Mouse (Mus musculus) adrenal gland, adult 2 months (tissue): ENCODE data around the gene Nxph3. TPM values are rescaled to one million over a fixed set of nuclear protein-coding genes. Genes with fewer than 3 reads are reported as not detected.
A peak's percentile ranks its signal among the peaks of the same experiment; 100 is the strongest.

Experiments used
- DNase-seq: peaks from one replicate; pipeline ENCODE4 v3.0.0; 2021
- long read RNA-seq: library from polyadenylated mRNA; stranded (forward); transcript quantifications from one replicate; pipeline ENCODE4 v2.0.0, GENCODE M21; 2021
- polyA plus RNA-seq: library from polyadenylated mRNA; depleted of rRNA; stranded (reverse); fragments of >200 nt; gene quantifications from 2 replicates; pipeline ENCODE4 v1.2.3, GENCODE M21; 2012; rRNA removed
- total RNA-seq, 2 experiments: library from RNA; stranded (reverse); gene quantifications; 2 replicates each; pipeline ENCODE4 v1.2.3; 2021

Nxph3 gene
- total RNA-seq, result 1 to 10 TPM; 1.9 to 6.2 TPM
- polyA plus RNA-seq, result 1.6 and 2.6 TPM in 2 replicates
- long read RNA-seq, partial matches to known transcripts, result 0 of 5 reads
- long read RNA-seq, other reads (novel, unspliced or antisense), result 1 of 5 reads

DNA sequence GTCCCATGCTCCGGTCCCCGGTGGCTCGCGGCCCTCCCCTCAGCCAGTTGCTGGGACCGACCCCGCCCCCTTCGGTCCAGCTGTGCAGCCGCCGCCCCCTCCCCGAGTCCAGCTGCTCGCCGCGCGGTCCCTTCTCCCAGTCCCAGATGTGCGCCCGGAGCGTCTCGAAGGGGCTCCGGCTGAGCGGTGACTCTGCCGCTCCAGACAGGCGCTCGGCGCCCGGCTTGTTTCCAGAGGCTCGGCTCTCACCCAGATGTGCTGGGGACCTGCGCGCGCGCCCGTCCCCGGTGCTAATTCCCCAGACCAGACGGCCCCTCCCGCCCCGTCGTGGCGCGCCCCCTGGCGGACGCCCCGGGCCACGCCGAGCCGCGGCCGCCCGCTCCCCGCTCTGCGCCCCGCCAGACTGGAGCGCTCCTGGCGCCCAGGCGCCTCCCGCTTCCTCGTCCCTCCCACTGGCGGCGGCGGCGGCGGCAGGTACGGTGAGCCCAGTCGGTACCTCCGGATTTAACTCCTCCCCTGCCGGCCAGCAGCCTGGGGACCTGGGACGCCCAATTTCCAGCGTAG, at the start of gene Nxph3:
TSS of gene Nxph3 (minus strand) at position 273 of the 564 bp plus-strand sequence.
- DNase-seq, result peak; percentile 92

- DNase-seq, result no peak
Observed at GRCm38 (mm10) chr11:95563849-95564248, 49.5 kb upstream of the Nxph3 start.

- no peak for DNase-seq
Observed at GRCm38 (mm10) chr11:95560773-95561172, 46.4 kb upstream of the Nxph3 start.

DNA sequence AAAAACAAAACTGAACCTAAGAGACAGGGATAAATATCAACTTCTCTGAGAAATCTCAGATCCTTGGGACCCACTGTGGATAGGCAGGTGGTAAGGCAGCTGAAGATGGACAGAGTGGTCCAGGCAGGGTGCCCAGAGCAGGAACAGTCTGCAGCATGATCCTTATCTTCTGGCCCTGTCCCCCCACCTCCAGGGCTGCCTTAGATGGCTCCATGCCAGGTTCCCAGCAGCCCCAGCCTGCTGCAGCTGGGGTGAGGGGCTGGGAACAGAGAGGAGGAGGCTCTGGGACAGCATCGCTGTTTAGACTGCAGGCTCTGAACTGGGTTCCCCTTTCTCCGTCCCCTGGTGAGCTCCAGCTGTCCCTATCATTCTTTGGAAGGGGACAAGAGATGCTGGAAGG, 45.4 kb upstream of the Nxph3 start:
- no peak for DNase-seq

GRCm38 (mm10) chr11:95557719-95558118, 43.3 kb upstream of the Nxph3 start:
- DNase-seq, result no peak

DNA sequence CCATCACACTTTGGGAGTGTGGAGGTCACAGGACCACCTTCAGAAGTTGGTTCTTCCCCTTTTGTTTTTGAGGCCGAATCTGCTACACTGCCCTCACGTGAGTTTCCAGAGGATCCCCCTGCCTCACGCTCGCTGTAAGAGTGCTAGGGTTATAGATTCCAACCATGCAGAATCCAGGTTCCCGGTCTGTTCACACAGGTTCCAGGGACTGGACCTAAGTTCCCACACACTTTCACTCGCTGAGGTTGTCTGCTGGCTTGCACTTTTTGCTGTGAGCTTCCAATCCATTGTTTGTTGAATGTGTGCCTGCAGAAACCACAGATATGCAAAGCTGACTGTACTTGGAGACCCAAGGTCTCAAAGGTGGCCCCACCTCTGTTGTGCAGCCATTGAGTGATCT, 42.7 kb upstream of the Nxph3 start:
- no peak for DNase-seq

DNA sequence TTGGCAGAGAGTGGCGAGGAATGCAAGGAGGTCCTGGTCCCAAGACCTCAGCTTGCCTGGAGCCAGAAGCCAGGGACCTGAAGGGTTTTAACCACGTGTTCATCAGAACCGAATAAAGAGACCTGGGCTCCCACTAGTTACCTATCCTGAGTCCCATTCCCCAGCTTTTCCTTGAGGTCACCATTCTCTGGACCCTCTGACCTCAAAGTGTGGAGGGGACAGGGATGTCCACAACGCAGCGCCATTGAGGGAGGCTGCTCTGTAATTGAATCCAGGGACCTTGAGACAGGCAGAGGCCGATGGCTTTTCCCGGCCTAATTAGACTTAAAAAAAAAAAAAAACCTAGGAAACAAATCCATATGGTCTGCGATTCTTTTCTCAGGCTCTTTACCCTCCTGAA, 40.9 kb upstream of the Nxph3 start:
- no peak for DNase-seq

DNA sequence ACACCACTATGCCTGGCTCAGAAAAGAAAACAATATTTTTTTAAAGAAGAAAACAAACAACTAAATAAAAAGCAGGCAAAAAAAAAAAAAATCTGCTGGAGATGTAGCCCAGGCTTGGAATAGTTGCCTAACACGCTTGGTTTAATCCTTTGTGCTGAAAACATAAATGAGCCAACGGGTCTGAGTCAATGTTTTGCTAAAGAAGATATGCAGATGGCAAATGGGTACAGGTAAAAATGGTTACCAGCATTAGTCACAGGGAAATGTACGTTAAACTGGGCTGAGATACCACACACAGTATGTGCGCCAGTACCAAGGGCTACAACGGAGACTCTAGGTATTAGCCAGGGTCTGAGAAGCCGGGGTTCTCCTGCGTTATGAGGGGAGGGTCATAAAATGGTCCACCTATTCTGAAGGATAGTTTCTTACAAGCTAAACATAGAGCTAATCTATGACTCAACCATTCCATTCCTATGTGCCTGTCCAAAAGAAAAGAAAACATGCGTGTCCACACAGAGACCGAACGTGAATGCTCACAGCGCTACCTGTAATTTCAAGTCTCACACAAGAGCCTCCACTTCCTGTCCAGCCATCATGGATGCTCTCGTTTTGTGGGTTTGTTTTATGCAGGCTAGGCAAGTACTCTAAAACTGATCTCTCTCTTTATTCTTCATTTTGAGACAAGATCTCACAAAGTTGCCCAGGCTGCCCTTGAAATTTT, 36.1 kb upstream of the Nxph3 start:
- no peak for DNase-seq

DNA sequence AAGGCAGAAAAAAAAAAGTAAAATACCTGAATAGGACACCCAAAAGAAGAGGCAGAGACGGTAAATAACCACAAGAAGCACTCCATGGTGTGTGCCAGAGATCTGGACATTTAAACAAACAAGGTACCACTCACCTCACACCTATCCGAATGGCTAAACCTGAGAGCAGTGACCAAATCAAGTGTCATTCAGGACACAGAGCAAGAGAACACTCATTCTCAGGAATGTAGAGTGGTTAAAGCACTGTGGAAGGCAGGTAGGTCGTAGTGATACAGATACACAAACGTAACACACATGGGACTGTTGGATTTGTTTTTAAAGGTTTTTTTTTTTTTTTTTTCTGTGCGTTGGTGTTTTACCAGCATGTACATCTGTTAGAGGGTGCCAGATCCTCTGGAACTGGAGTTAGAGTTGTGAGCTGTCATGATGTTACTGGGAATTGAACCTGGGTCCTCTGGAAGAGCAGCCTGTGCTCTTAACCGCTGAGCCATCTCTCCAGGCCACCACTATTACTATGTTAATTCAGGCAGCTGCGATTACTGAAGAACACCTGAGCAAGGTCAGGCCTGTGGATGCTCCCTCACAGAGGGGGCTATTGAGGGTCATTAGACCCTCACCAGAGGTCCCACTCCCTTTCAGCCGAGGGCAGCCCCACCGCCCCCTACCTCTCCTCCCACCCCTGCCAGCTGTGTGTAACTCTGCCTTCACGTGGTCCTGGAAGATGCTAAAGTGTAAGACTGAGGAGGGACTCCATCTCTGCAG, 31.8 kb upstream of the Nxph3 start:
- DNase-seq, result no peak

- DNase-seq, result no peak
Observed at GRCm38 (mm10) chr11:95544546-95545327, 30.4 kb upstream of the Nxph3 start.

DNA sequence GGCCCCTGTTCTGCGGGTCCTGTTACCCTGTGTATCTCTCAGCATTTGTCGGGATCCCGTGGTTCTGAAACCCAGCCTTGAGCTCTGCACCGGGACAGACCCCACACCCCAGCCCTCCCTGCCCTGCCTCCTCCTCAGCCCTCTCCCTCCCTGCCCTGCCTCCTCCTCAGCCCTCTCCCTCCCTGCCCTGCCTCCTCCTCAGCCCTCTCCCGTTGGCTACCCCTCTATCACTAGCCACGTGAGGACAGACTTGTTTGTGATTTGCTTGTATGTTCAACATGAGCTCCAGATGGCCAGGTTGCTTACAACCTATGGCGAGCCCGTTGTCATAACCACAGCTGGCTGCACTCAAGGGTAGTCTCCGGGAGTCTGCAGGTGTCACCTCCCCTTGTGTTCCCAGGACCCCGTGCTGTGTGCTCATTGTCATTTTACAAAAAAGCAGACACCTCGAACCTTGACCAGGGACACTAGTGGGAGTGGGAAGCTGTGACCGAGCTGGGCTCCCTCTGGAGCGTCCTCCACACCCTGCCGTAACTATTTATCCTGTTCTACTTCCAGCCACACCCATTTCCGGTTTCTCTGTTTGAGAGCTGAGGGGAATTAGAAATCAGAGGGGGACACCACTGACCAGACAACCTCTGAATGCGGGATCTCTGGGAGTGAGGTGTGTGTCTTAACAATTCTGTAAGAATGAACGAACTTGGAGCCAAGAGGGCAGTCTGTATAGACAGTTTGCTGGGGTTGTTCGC, 26.4 kb upstream of the Nxph3 start:
- DNase-seq, result no peak

DNA sequence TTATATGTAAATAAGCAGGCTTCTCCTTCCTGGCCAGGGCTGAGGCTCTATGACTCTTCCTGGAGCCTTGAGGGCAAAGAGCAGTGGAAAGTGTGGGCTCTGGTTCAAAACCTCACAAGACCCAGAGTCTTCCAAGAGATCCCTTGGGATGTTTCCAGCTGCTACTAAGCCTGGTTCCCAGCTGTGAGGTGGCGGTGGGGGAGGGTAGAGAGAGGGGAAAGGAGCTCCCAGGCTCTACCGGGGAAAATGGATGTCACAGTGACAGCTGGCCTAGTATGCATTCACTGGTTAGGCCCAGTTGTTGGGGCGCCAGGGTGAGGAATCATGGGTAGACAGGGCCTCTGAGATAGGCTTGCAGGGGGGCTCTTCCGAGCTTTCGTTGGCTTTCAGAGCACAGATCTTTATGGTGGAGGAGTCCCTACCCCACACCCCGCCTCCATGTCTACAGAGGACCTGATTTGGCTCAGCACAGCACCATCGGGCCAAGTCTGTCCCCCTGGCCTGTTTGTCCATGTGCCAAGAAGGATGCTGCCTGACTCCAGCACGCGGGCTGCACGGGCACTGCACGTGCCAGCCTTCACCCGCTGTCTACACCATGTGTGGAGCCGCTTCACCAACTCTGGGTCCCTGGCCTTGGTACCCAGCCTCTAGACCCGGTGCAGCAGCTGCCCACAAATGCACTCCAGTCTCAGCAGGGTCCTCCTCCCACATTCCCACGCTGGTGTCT, 24.2 kb upstream of the Nxph3 start:
- no peak for DNase-seq

- DNase-seq, result peak; percentile 91
Observed at GRCm38 (mm10) chr11:95533484-95534160, 19.3 kb upstream of the Nxph3 start.

DNA sequence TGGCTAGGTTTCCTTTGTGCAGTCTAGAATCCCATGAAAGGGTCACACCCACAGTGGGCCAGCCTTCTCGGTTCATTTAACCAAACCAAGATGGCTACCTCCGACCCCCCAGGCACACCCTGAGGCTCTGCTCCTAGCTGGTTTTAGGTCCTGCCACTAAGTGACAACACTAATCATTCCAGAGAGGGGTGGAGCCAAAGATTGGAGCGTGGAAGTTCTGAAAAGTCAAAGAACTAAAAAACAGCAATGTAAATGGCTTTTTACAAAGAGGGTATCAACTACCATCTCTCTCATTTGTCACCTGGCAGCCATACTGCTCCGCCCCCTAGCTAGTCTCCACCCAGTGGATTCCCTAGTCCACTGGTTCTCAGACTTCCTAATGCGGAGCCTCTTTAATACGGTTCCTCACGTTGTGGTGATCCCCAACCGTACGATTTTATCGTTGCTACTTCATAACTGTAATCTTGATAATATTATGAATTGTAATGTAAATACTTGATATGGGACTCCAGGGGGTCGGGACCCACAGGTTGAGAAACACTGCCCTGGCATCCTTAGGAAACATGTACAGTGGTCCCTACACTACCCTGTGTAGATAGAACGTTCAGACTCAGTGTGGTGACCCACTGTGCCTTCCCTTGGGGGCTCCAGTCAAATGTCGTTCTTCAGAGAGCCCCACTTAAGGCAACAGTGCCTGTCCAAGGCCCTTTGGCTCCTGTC, 18.1 kb upstream of the Nxph3 start:
- DNase-seq, result no peak

DNA sequence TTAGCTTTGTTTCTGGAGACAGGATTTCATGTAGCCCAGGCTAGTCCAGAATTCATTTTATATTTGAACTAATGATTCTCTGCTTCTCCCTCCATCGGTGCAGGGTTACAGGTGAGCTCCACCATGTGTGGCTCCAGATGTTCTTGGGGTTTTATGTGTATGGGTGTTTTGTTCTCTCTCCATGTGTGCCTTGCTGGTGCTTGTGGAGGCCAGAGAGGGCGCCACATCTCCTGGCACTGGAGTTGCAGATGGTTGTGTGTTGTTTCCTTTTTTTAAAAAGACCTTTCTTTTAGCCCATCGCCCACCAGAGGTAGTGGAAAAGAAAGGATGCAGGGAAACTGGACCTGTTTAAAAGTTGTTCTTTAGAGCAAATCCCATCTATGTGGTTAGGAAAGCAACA, 13.9 kb upstream of the Nxph3 start:
- no peak for DNase-seq

GRCm38 (mm10) chr11:95527307-95527706, 12.9 kb upstream of the Nxph3 start:
- no peak for DNase-seq

- DNase-seq, result peak; percentile 79
Observed at GRCm38 (mm10) chr11:95521563-95521962, 7.2 kb upstream of the Nxph3 start.

- DNase-seq, result peak; percentile 90
Observed at GRCm38 (mm10) chr11:95520456-95521072, 6.2 kb upstream of the Nxph3 start.

- DNase-seq, result no peak
Observed at GRCm38 (mm10) chr11:95519996-95520395, 5.6 kb upstream of the Nxph3 start.
